Mouse (Mus musculus) heart, embryonic 11.5 days (tissue): ENCODE measurements around the gene Agpat4. TPM values are rescaled to one million over a fixed set of nuclear protein-coding genes. Genes with fewer than 3 reads are reported as not detected.

Experiments used
- ATAC-seq: fragments of 200-750 bp; cut with Nextera tagmentation; replicated peaks from 2 replicates; pipeline ENCODE4 v1.8.0; 2017; ENCODE audit warnings: moderate library complexity; ENCODE audit not compliant: insufficient number of reproducible peaks, low FRiP score, low TSS enrichment
- H3K27ac ChIP-seq: fragments of 300-500 bp; sonication (generic); 2 replicates; pipeline ENCODE4 v1.5.1; 2014; ENCODE audit warnings: mild to moderate bottlenecking, low read depth, low read length
- H3K27me3 ChIP-seq: fragments of 300-500 bp; sonication (generic); 2 replicates; pipeline ENCODE4 v1.6.1; 2014; ENCODE audit warnings: mild to moderate bottlenecking, low read length, mixed read lengths; ENCODE audit not compliant: control insufficient read depth, insufficient read depth
- H3K36me3 ChIP-seq: fragments of 300-500 bp; sonication (generic); 2 replicates; pipeline ENCODE4 v1.6.1; 2014; ENCODE audit warnings: mild to moderate bottlenecking, low read length, moderate library complexity, mixed read lengths; ENCODE audit not compliant: control insufficient read depth, insufficient read depth
- H3K4me1 ChIP-seq: fragments of 300-500 bp; sonication (generic); 2 replicates; pipeline ENCODE4 v1.6.1; 2014; ENCODE audit warnings: low read length; ENCODE audit not compliant: control insufficient read depth, insufficient read depth
- H3K4me2 ChIP-seq: fragments of 300-500 bp; sonication (generic); 2 replicates; pipeline ENCODE4 v1.6.1; 2014; ENCODE audit warnings: mild to moderate bottlenecking, moderate library complexity
- H3K4me3 ChIP-seq: fragments of 300-500 bp; sonication (generic); 2 replicates; pipeline ENCODE4 v1.5.1; 2014; ENCODE audit warnings: low read depth, low read length
- H3K9ac ChIP-seq: fragments of 300-500 bp; sonication (generic); 2 replicates; pipeline ENCODE4 v1.6.1; 2014; ENCODE audit warnings: mild to moderate bottlenecking, low read depth, low read length, moderate library complexity
- H3K9me3 ChIP-seq: fragments of 300-500 bp; sonication (generic); replicated peaks from 2 replicates; pipeline ENCODE4 v1.6.1; 2016; ENCODE audit warnings: low read length; ENCODE audit not compliant: control insufficient read depth
- WGBS: fragments of 180-500 bp; shearing (Covaris S2); extraction: QIAGEN DNeasy Blood & Tissue Kit; methylation state at CpG from one replicate; pipeline ENCODE4 v1.1.7; 2014; ENCODE audit not compliant: insufficient replicate concordance; 5-methylcytosine and 5-hydroxymethylcytosine counted together
- polyA plus RNA-seq: library from polyadenylated mRNA; unstranded; fragments of >200 nt; fragmentation: Nextera tagmentation; extraction: Ambion mirVana; gene quantifications from 2 replicates; pipeline ENCODE4 v1.2.1, GENCODE M21; 2014

Gene Agpat4
- polyA plus RNA-seq, 1 experiment from 2014 or later = 21.0 TPM

DNA sequence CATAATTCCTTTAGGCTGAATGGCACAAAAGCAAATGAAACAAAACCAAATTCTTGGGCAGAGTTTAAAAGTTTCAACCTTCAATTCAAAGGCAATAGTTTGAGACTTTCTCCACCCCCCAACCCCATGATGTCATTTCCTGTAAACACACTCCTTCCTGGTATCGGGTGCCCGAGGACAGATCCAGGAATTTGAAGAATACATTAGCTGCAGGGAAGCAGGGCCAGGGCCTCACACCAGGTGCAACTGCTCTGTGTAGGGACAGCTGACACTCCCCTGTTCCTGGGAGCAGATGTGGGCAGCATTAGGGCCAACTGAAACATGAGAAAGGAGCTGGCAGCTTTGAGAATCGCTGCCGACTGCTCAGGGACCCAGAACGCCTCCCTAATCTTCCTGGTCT is 76.6 kb downstream of the Agpat4 start:
- Histone ChIP-seq H3K4me1 (peaks cover 18% of the 10 kb centered on the region), H3K27ac (peak overlapping the region; percentile 74), H3K4me3 (no peak overlapping the region), H3K27me3 (no peaks in the 10 kb centered on the region), H3K4me2 (peak overlapping the region; percentile 49), H3K9ac (peak overlapping the region; percentile 70), H3K36me3 (0 out of 2 replicates have a peak, but pooled peaks cover 2% of the 10 kb centered on the region), H3K9me3 (no peaks in the 10 kb centered on the region)
- ATAC-seq = no peak
- WGBS = 21% methylated on average over 5 of the region's 5 CpGs

DNA sequence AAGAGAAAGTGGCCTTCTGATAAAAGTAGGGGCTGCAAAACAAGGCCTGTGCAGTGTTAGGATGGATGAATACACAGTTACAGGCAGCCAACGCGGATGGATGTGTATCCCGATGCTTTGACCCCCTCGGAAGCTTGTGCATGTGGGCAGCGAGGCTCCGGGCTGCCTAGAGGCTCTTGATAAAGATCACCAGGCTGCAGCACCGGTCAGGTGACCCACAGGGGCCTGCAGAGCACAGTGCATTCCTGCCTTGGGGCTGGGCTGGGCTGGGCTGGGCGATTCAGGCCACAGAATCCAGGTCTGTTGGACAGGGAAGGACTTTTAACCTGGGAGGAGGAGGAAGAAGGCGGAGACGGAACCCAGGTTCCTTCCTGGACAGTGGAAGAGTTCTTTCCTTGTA is 77.1 kb downstream of the Agpat4 start:
- Histone ChIP-seq H3K36me3 (0 out of 2 replicates have a peak, but pooled peaks cover 2% of the 10 kb centered on the region), H3K9ac (peak overlapping the region; percentile 70), H3K4me1 (peaks cover 18% of the 10 kb centered on the region), H3K27me3 (no peaks in the 10 kb centered on the region), H3K9me3 (no peaks in the 10 kb centered on the region), H3K27ac (peak overlapping the region; percentile 74), H3K4me3 (no peak overlapping the region), H3K4me2 (peak overlapping the region; percentile 49)
- peak; percentile 65; the same call in 1 of the 2 replicates for ATAC-seq
- WGBS = 34% methylated on average over 10 of the region's 10 CpGs

DNA sequence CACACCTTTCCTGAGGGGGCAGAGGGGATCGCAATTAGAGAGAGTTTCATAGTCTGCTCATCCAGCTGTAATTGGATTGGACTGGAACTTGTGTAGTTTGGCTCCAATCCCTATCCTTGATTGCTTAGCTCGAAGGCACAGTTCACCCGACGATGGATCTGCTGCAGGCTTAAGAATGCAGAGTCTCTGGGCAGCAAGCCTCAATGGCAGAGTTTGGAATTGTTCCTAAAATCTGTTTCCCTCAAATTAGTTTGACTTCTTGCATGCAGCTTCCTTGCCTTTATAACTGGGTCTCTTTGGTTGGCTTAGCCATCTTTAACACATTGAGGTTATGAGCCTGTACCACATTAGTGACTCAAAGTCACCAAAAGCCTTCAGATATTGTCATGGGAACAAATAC is 81.4 kb downstream of the Agpat4 start:
- Histone ChIP-seq H3K27me3 (no peaks in the 10 kb centered on the region), H3K4me2 (no peak overlapping the region), H3K4me3 (no peak overlapping the region), H3K4me1 (peaks cover 28% of the 10 kb centered on the region), H3K9ac (no peak overlapping the region), H3K36me3 (no peaks in the 10 kb centered on the region), H3K9me3 (no peaks in the 10 kb centered on the region), H3K27ac (no peak overlapping the region)
- 88% methylated on average over 4 of the region's 4 CpGs for WGBS
- no peak for ATAC-seq

DNA sequence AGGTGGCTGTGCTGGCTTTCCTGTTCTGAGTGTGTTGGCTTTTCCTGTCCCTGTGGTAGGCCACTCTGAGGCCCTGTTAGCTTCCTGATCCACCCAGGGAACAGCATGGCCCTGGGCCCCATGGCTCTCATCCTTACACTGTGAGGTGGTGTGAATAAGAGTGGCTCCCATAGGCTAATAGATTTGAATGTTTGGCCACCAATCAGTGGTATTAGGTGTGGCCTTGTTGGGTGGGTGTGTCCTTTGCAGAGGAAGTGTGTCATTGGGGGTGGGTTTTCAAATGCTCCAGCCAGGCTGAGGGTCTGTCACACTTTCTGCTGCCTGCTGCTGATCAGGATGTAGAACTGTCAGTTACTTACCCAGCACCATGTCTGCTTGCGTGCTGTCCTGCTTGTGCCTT is 82.6 kb downstream of the Agpat4 start:
- no peak overlapping the region for H3K27ac ChIP-seq
- H3K9me3 ChIP-seq = no peaks in the 10 kb centered on the region
- 70% methylated on average over 1 of the region's 1 CpGs for WGBS
- no peaks in the 10 kb centered on the region for H3K36me3 ChIP-seq
- no peak overlapping the region for H3K4me2 ChIP-seq
- no peak overlapping the region for H3K4me3 ChIP-seq
- H3K9ac ChIP-seq = no peak overlapping the region
- no peak for ATAC-seq
- H3K27me3 ChIP-seq = no peaks in the 10 kb centered on the region
- H3K4me1 ChIP-seq = peaks cover 28% of the 10 kb centered on the region

DNA sequence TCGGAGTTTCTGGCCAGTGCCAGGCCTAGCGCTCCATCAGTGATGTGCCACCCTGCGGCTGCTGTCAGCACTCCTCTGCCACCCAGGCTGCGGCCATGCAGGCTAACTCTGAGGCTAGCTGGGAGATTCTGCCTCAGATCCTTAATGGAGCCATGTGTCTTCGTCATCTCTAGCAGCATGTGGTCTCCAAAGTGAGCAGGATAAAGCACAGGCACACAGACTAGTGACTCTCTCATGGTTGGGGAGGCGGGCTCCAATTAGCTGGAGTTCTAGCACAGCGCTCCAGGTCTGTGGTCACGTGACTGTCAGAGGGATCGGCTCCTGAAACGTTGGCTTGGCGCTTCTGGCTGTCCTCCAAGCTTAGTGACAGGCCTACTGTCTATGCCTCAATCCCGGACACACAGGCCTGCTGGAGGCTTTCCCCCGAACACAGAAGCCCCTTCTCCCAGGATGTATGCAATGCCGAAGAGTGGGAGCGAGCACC is 85.0 kb downstream of the Agpat4 start:
- H3K9ac ChIP-seq = no peak overlapping the region
- no peak overlapping the region for H3K4me3 ChIP-seq
- 66% methylated on average over 15 of the region's 15 CpGs for WGBS
- ATAC-seq = no peak
- no peaks in the 10 kb centered on the region for H3K9me3 ChIP-seq
- H3K36me3 ChIP-seq = no peaks in the 10 kb centered on the region
- no peak overlapping the region for H3K4me2 ChIP-seq
- H3K4me1 ChIP-seq = peaks cover 33% of the 10 kb centered on the region
- no peaks in the 10 kb centered on the region for H3K27me3 ChIP-seq
- H3K27ac ChIP-seq = peak overlapping the region; percentile 94

DNA sequence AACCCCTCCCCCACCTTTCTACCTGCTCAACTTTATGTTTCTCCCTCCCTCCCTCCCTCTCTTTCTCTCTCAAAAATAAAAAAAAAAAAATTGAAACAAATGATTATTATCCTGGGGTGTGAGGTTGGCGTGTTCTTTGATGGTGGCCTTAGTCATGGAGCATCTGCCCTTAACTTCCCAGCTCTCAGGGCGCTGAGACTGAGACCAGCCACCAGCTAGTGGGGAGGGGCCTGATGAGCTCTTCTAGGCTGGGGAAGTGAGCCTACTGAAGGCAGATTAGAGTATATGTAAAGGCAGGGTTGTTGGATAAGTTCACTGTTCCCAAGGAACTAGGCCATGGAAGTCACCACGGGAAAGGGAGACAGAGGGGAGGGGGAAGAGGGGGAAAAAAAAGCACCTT is 85.7 kb downstream of the Agpat4 start:
- Histone ChIP-seq H3K9me3 (no peaks in the 10 kb centered on the region), H3K36me3 (no peaks in the 10 kb centered on the region), H3K4me1 (peaks cover 33% of the 10 kb centered on the region), H3K4me2 (no peak overlapping the region), H3K27me3 (no peaks in the 10 kb centered on the region), H3K4me3 (no peak overlapping the region), H3K27ac (peak overlapping the region; percentile 94), H3K9ac (peak overlapping the region; percentile 46; the same call in 1 of the 2 replicates)
- ATAC-seq = no peak
- WGBS = 57% methylated on average over 3 of the region's 3 CpGs

DNA sequence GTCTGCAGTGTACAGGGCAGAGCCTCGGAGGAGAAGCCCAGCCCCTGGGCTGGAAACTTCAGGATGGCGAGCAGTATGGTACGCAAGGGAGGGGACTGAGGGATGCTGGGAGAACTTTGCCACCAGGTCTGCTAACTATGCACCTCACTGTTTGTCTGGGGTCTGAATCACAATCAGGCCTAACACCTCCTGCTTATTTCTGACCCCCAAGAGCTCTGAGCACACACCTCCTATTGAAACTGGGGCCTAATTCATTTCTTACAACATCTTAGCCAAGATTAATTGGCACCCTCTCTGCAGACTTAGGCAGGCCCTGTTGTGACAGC is 86.1 kb downstream of the Agpat4 start:
- Histone ChIP-seq H3K27ac (peak overlapping the region; percentile 94), H3K27me3 (no peaks in the 10 kb centered on the region), H3K36me3 (no peaks in the 10 kb centered on the region), H3K4me3 (no peak overlapping the region), H3K9me3 (no peaks in the 10 kb centered on the region), H3K4me1 (peaks cover 33% of the 10 kb centered on the region), H3K4me2 (no peak overlapping the region), H3K9ac (peak overlapping the region; percentile 46; the same call in 1 of the 2 replicates)
- 76% methylated on average over 3 of the region's 3 CpGs for WGBS
- ATAC-seq = no peak

DNA sequence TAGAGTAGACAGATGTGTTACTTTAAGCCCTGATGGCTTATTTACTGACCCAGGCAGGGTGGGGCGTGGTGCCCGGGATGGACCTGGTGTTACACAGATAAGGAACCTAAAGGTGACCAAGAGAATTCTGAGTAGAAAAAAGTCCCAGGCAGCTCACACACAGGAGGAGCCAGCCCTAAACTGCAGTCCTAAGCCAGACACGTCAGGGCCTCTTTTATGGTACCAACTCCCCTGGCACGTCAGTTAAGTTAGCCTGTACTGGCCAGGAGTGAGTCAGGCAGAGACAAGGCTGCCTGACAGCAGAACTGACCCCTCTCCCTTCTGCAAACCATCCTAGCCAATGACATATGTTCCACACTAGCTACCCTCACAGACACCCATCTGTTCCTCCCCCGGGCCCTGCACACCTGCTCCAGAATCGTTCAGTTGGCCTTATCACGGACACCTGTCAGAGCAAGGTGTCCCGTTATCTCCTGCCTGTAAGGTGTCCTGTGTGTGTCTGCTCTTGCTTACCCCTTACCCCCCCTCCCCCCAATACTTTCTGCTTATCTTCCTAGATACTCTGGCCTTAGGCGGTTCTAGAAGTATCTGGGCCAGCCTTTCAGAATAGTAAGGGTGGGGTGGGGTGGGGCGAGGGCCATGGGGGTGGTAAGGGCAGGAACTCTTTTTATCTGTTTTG is 86.7 kb downstream of the Agpat4 start:
- Histone ChIP-seq H3K27ac (peak overlapping the region; percentile 94), H3K4me1 (peaks cover 33% of the 10 kb centered on the region), H3K9ac (peak overlapping the region; percentile 46; the same call in 1 of the 2 replicates), H3K27me3 (no peaks in the 10 kb centered on the region), H3K4me3 (no peak overlapping the region), H3K36me3 (no peaks in the 10 kb centered on the region), H3K4me2 (no peak overlapping the region), H3K9me3 (no peaks in the 10 kb centered on the region)
- peak; percentile 85 for ATAC-seq
- 26% methylated on average over 10 of the region's 10 CpGs for WGBS

DNA sequence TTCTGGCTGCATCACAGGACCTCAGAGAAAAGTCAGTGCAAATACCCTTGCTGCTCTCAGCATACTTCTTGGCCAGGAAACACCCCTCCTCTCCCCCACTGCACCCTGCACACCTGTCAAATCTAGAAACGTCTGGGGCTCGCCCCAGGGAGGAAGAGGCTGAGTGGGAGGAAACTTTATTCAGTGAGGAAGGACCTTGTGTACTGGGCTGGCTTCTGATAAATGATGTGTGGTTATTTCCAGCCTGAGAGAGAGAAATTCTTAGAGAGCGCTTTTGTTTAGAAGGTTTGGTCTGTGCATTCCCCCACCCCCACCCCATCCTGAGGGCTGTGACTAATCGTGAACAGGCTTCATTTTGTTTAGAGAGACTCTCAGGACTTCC is 87.2 kb downstream of the Agpat4 start:
- H3K4me2 ChIP-seq = no peak overlapping the region; the same call in 1 of the 2 replicates
- H3K9ac ChIP-seq = peak overlapping the region; percentile 62

More for the DNA sequence above, 87.2 kb downstream of the Agpat4 start:
- Histone ChIP-seq H3K9me3 (no peaks in the 10 kb centered on the region), H3K27ac (peak overlapping the region; percentile 94), H3K36me3 (no peaks in the 10 kb centered on the region), H3K27me3 (no peaks in the 10 kb centered on the region), H3K4me3 (no peak overlapping the region), H3K4me1 (peaks cover 33% of the 10 kb centered on the region)
- no peak for ATAC-seq
- 15% methylated on average over 4 of the region's 4 CpGs for WGBS
